Mouse (Mus musculus) cortical plate, adult 2 months (tissue): ENCODE results near the gene Rnase4.

Source experiments
- CTCF ChIP-seq: fragments of 200-500 bp; IDR thresholded peaks from 2 replicates; pipeline ENCODE4 v1.5.1; 2011; ENCODE audit warnings: mild to moderate bottlenecking, control low read depth, low read length; ENCODE audit not compliant: insufficient read depth; ENCODE audit errors: extremely low read depth
- POLR2A ChIP-seq: fragments of 200-500 bp; IDR thresholded peaks from 2 replicates; pipeline ENCODE4 v1.6.1; 2011; ENCODE audit warnings: mild to moderate bottlenecking, low read length, control low read depth; ENCODE audit not compliant: insufficient read depth; ENCODE audit errors: extremely low read depth

DNA sequence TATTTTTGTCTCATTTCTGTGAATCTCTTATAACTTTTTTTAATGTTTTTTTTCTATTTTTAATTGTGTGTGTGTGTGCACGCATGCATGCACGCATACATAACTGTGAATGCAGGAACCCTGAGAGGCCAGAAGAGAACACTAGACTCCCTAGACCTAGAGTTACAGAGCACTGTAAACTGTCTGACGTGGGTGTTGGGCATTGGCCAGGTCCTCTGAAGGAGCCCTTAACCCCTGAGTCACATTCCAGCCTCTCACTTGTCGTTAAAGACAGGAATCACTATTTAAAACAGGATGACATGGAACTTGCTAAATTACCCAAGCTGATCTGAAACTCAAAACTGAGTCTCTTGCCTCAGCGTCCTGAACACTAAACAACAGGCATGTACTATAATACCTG lies 38.9 kb upstream of the Rnase4 start:
- TF ChIP-seq CTCF = no peak
- no peak for TF ChIP-seq POLR2A
